Mouse (Mus musculus): Measurements from ENCODE around the gene Lrrc14b. TPM values are rescaled to one million over a fixed set of nuclear protein-coding genes. Genes with fewer than 3 reads are reported as not detected.

Gene Lrrc14b
- polyA plus RNA-seq (2014; fragmentation: Illumina TruSeq; extraction: RNeasy Lipid Tissue Mini Kit (QIAGEN cat#74804); ENCODE audit: low read depth, low replicate concordance), result 0.16 TPM

GRCm38 (mm10) chr13:74363859-74364235, at the start of gene Lrrc14b:
Gene Lrrc14b (minus strand): TSS chr13:74364005.

GRCm38 (mm10) chr13:74399298-74399839, 35.6 kb upstream of the Lrrc14b start, which contains the start of gene Ftl1-ps1:
Gene Ftl1-ps1 (plus strand): TSS chr13:74399694.

GRCm38 (mm10) chr13:74390371-74390990, 26.7 kb upstream of the Lrrc14b start, which contains the start of gene Zfp72:
Gene Zfp72 (minus strand): TSS chr13:74390836.

GRCm38 (mm10) chr13:74349566-74350434, 14.0 kb downstream of the Lrrc14b start, which contains the start of the genes Sdha and Ccdc127:
Gene Sdha (minus strand): TSS chr13:74350280.
Gene Ccdc127 (plus strand): TSS chr13:74350309.

GRCm38 (mm10) chr13:74317170-74317849, 46.5 kb downstream of the Lrrc14b start, which contains the start of gene Pdcd6:
Gene Pdcd6 (minus strand): TSS chr13:74317580.

Other genes with a start within 250 kb of the Lrrc14b start
- 53.0 TPM for gene Slc9a3, start 242.5 kb downstream of the Lrrc14b start, polyA plus RNA-seq (2014; fragmentation: Illumina TruSeq; extraction: RNeasy Lipid Tissue Mini Kit (QIAGEN cat#74804); ENCODE audit: low read depth, low replicate concordance)
- gene Exoc3, start 155.3 kb downstream of the Lrrc14b start, polyA plus RNA-seq (2014; fragmentation: Illumina TruSeq; extraction: RNeasy Lipid Tissue Mini Kit (QIAGEN cat#74804); ENCODE audit: low read depth, low replicate concordance), result 36.0 TPM
- 2.6 TPM for gene Ahrr, start 71.7 kb downstream of the Lrrc14b start, polyA plus RNA-seq (2014; fragmentation: Illumina TruSeq; extraction: RNeasy Lipid Tissue Mini Kit (QIAGEN cat#74804); ENCODE audit: low read depth, low replicate concordance)
- gene Pdcd6, start 46.4 kb downstream of the Lrrc14b start, polyA plus RNA-seq (2014; fragmentation: Illumina TruSeq; extraction: RNeasy Lipid Tissue Mini Kit (QIAGEN cat#74804); ENCODE audit: low read depth, low replicate concordance), result 151 TPM
- gene Sdha, start 13.7 kb downstream of the Lrrc14b start, polyA plus RNA-seq (2014; fragmentation: Illumina TruSeq; extraction: RNeasy Lipid Tissue Mini Kit (QIAGEN cat#74804); ENCODE audit: low read depth, low replicate concordance), result 336 TPM
- 22.9 TPM for gene Ccdc127, start 13.7 kb downstream of the Lrrc14b start, polyA plus RNA-seq (2014; fragmentation: Illumina TruSeq; extraction: RNeasy Lipid Tissue Mini Kit (QIAGEN cat#74804); ENCODE audit: low read depth, low replicate concordance)
- 21.3 TPM for gene Zfp72, start 26.8 kb upstream of the Lrrc14b start, polyA plus RNA-seq (2014; fragmentation: Illumina TruSeq; extraction: RNeasy Lipid Tissue Mini Kit (QIAGEN cat#74804); ENCODE audit: low read depth, low replicate concordance)
- 4.1 TPM for gene Ftl1-ps1, start 35.7 kb upstream of the Lrrc14b start, polyA plus RNA-seq (2014; fragmentation: Illumina TruSeq; extraction: RNeasy Lipid Tissue Mini Kit (QIAGEN cat#74804); ENCODE audit: low read depth, low replicate concordance)
- gene Zfp825, start 130.0 kb upstream of the Lrrc14b start, polyA plus RNA-seq (2014; fragmentation: Illumina TruSeq; extraction: RNeasy Lipid Tissue Mini Kit (QIAGEN cat#74804); ENCODE audit: low read depth, low replicate concordance), result 80.0 TPM

Measured in sigmoid colon, adult 10 weeks (tissue).